Mouse (Mus musculus) olfactory bulb, adult 2 months (tissue): ENCODE data around the gene Gpr84. TPM values are rescaled to one million over a fixed set of nuclear protein-coding genes. Genes with fewer than 3 reads are reported as not detected.

Experiments
- H3K27ac ChIP-seq: fragments of 200-500 bp; 2 replicates; pipeline ENCODE4 v1.5.1; 2012; ENCODE audit warnings: low read depth, low read length; ENCODE audit not compliant: insufficient read depth
- H3K4me1 ChIP-seq: fragments of 200-500 bp; 2 replicates; pipeline ENCODE4 v1.6.1; 2012; ENCODE audit warnings: low read length; ENCODE audit not compliant: control insufficient read depth, insufficient read depth
- H3K4me3 ChIP-seq: fragments of 200-500 bp; 2 replicates; pipeline ENCODE4 v1.5.1; 2012; ENCODE audit warnings: mild to moderate bottlenecking, low read depth, low read length, moderate library complexity; ENCODE audit not compliant: insufficient read depth
- CTCF ChIP-seq: fragments of 200-500 bp; IDR thresholded peaks from 2 replicates; pipeline ENCODE4 v1.5.1; 2012; ENCODE audit warnings: low read depth, mild to moderate bottlenecking, low read length, moderate library complexity; ENCODE audit not compliant: insufficient read depth
- POLR2A ChIP-seq: fragments of 200-500 bp; IDR thresholded peaks from 2 replicates; pipeline ENCODE4 v1.6.1; 2012; ENCODE audit warnings: mild to moderate bottlenecking, low read depth, low read length, moderate library complexity; ENCODE audit not compliant: insufficient read depth
- WGBS: fragments of 180-500 bp; shearing (Covaris S2); methylation state at CpG from one replicate; pipeline ENCODE4 v1.1.7; 2018; 5-methylcytosine and 5-hydroxymethylcytosine counted together
- polyA plus RNA-seq: library from polyadenylated mRNA; stranded (reverse); fragments of >200 nt; gene quantifications from 2 replicates; pipeline ENCODE4 v1.2.4, GENCODE M21; 2012; ENCODE audit warnings: low replicate concordance; ENCODE audit not compliant: missing spikeins, insufficient read depth, insufficient read length

Gene Gpr84
- polyA plus RNA-seq, 1 experiment, result not detected

GRCm38 (mm10) chr15:103302341-103303021, 7.9 kb downstream of the Gpr84 start:
- 57% methylated on average over 6 of the region's 6 CpGs for WGBS
- H3K27ac ChIP-seq, result no peak overlapping the region
- no peak overlapping the region for H3K4me3 ChIP-seq
- TF ChIP-seq POLR2A (no peak), CTCF (no peak)
- H3K4me1 ChIP-seq, result peaks cover 54% of the 10 kb centered on the region

GRCm38 (mm10) chr15:103301547-103302340, 8.7 kb downstream of the Gpr84 start:
- TF ChIP-seq CTCF (no peak), POLR2A (no peak)
- 65% methylated on average over 5 of the region's 5 CpGs for WGBS
- peaks cover 57% of the 10 kb centered on the region for H3K4me1 ChIP-seq
- H3K27ac ChIP-seq, result no peak overlapping the region
- no peak overlapping the region for H3K4me3 ChIP-seq

GRCm38 (mm10) chr15:103301046-103301445, 9.4 kb downstream of the Gpr84 start:
- TF ChIP-seq CTCF (no peak), POLR2A (no peak)
- 26% methylated on average over 2 of the region's 2 CpGs for WGBS
- Histone ChIP-seq H3K27ac (peak overlapping the region; percentile 80), H3K4me1 (peaks cover 59% of the 10 kb centered on the region), H3K4me3 (no peak overlapping the region)

GRCm38 (mm10) chr15:103300560-103300959, 9.9 kb downstream of the Gpr84 start:
- Histone ChIP-seq H3K4me3 (peak overlapping the region; percentile 34), H3K4me1 (peaks cover 62% of the 10 kb centered on the region)
- WGBS, result 14% methylated on average over 2 of the region's 2 CpGs

GRCm38 (mm10) chr15:103300067-103300471, 10.3 kb downstream of the Gpr84 start:
- peaks cover 60% of the 10 kb centered on the region for H3K4me1 ChIP-seq
- H3K27ac ChIP-seq, result peak overlapping the region; percentile 80
- 0 out of 2 replicates have a peak, but pooled peaks have one; percentile 35 for TF ChIP-seq POLR2A
- TF ChIP-seq CTCF, result no peak
- 7% methylated on average over 18 of the region's 18 CpGs for WGBS
- peak overlapping the region; percentile 34 for H3K4me3 ChIP-seq

More at GRCm38 (mm10) chr15:103300560-103300959, 9.9 kb downstream of the Gpr84 start:
- H3K27ac ChIP-seq, result peak overlapping the region; percentile 80
- no peak for TF ChIP-seq CTCF
- TF ChIP-seq POLR2A, result no peak

GRCm38 (mm10) chr15:103299644-103300043, 10.8 kb downstream of the Gpr84 start:
- Histone ChIP-seq H3K27ac (peak overlapping the region; percentile 80), H3K4me1 (peaks cover 59% of the 10 kb centered on the region), H3K4me3 (peak overlapping the region; percentile 34)
- 11% methylated on average over 8 of the region's 8 CpGs for WGBS
- no peak for TF ChIP-seq POLR2A
- TF ChIP-seq CTCF, result no peak

- TF ChIP-seq CTCF (no peak), POLR2A (no peak)
- Histone ChIP-seq H3K4me1 (peaks cover 53% of the 10 kb centered on the region), H3K27ac (peak overlapping the region; percentile 80), H3K4me3 (no peak overlapping the region)
- 38% methylated on average over 5 of the region's 5 CpGs for WGBS
Measured at GRCm38 (mm10) chr15:103298861-103299616, 11.4 kb downstream of the Gpr84 start.

GRCm38 (mm10) chr15:103298026-103298425, 12.4 kb downstream of the Gpr84 start:
- no peak overlapping the region for H3K4me3 ChIP-seq
- peaks cover 50% of the 10 kb centered on the region for H3K4me1 ChIP-seq
- H3K27ac ChIP-seq, result peak overlapping the region; percentile 80
- 63% methylated on average over 3 of the region's 3 CpGs for WGBS
- TF ChIP-seq CTCF, result no peak
- no peak for TF ChIP-seq POLR2A
